In the genomic region with DNA sequence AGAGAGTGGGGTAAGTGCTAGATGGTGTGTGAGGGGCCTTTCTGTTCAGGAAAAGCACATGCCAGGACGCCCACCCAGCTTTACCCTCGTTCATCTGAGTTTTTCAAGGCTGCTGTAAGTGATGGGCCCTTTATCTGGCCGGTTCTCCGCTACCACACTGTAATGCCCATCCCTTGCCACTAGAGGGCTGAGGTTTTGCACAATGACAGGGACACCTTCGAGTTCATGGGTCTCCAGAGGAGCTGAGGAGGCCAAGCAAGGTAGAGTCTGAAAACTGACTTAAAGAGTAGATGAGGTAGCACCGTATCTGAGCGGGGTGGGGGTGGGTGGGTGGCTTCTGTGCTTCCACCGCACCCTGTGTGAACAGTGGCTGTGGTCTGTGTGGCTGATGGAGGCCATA, we compare ENCODE assay signal across 8 mouse cellular contexts. TPM values are rescaled to one million over a fixed set of nuclear protein-coding genes. Genes with fewer than 3 reads are reported as not detected.
DNase-seq lines count a peak whose midpoint lies in the region; ATAC-seq and TF ChIP-seq lines count a peak whose summit lies in the region.

No protein-coding gene starts in this region.

- no peak overlapping the region for H3K4me3 ChIP-seq in layer of hippocampus, adult 2 months
- H3K4me3 ChIP-seq in heart, postnatal 0 days (ENCODE audit: low read depth, low read length) = no peak overlapping the region
- H3K4me3 ChIP-seq in liver, adult 2 months (ENCODE audit: insufficient read depth, low read depth, low read length) = no peak overlapping the region
- H3K4me3 ChIP-seq in midbrain, postnatal 0 days (ENCODE audit: low read depth, low read length) = no peak overlapping the region

- H3K27me3 ChIP-seq in heart, postnatal 0 days (ENCODE audit: control insufficient read depth, insufficient read depth, low read length) = peaks cover 5% of the 10 kb centered on the region; the same call in 1 of the 2 replicates
- H3K27me3 ChIP-seq in liver, adult 2 months (ENCODE audit: control insufficient read depth, insufficient read depth, low read length) = no peaks in the 10 kb centered on the region
- H3K27me3 ChIP-seq in midbrain, postnatal 0 days (ENCODE audit: insufficient read depth, low read length) = no peaks in the 10 kb centered on the region

- no peak overlapping the region for H3K9ac ChIP-seq in heart, postnatal 0 days (replicated peaks; ENCODE audit: low read depth, low read length)
- no peak overlapping the region for H3K9ac ChIP-seq in liver, adult 2 months (ENCODE audit: low read depth, low read length)
- H3K9ac ChIP-seq in midbrain, postnatal 0 days (replicated peaks; ENCODE audit: low read length, poor library complexity, severe bottlenecking) = no peak overlapping the region

- WGBS in heart, postnatal 0 days = 22% methylated on average over 8 of the region's 8 CpGs
- 27% methylated on average over 8 of the region's 8 CpGs for WGBS in liver, adult 2 months
- 34% methylated on average over 8 of the region's 8 CpGs for WGBS in midbrain, postnatal 0 days

- no peak for TF ChIP-seq EP300 in heart, postnatal 0 days (IDR thresholded peaks at IDR 0.05; ENCODE audit: low read depth)

- TF ChIP-seq POLR2A in liver, adult 2 months (IDR thresholded peaks at IDR 0.05; ENCODE audit: extremely low read depth, insufficient read depth, low read length) = no peak

- ATAC-seq in heart, postnatal 0 days (ENCODE audit: insufficient read depth, low read depth) = no peak
- ATAC-seq in midbrain, postnatal 0 days (ENCODE audit: low FRiP score) = no peak

- H3K36me3 ChIP-seq in heart, postnatal 0 days (replicated peaks; ENCODE audit: control insufficient read depth, insufficient read depth, low read length) = no peaks in the 10 kb centered on the region
- no peaks in the 10 kb centered on the region for H3K36me3 ChIP-seq in liver, adult 2 months (ENCODE audit: control insufficient read depth, insufficient read depth, low read length)
- H3K36me3 ChIP-seq in midbrain, postnatal 0 days (ENCODE audit: insufficient read depth, low read length) = no peaks in the 10 kb centered on the region

- H3K4me1 ChIP-seq in heart, postnatal 0 days (ENCODE audit: control insufficient read depth, insufficient read depth) = no peaks in the 10 kb centered on the region
- H3K4me1 ChIP-seq in liver, adult 2 months (ENCODE audit: control insufficient read depth, insufficient read depth, low read length) = no peaks in the 10 kb centered on the region
- no peaks in the 10 kb centered on the region; the same call in 1 of the 2 replicates for H3K4me1 ChIP-seq in midbrain, postnatal 0 days (ENCODE audit: insufficient read depth, low read length)

- no peaks in the 10 kb centered on the region for H3K9me3 ChIP-seq in heart, postnatal 0 days (replicated peaks; ENCODE audit: control insufficient read depth, low read length)
- no peaks in the 10 kb centered on the region for H3K9me3 ChIP-seq in midbrain, postnatal 0 days (ENCODE audit: low read length)

- no peaks in the 10 kb centered on the region for H3K79me2 ChIP-seq in liver, adult 2 months (ENCODE audit: control insufficient read depth, insufficient read depth, low read length)

- peak in 1 of 2 experiments; percentile 53 for DNase-seq in layer of hippocampus, adult 2 months (ENCODE audit: low spot score in 2 of 2)
- no peak for DNase-seq in layer of hippocampus, adult 9-11 months
- DNase-seq in R1 (ENCODE audit: low read depth, low spot score) = peak; percentile 72
- peak; percentile 70 to 80 for DNase-seq in cerebellum, postnatal 25 days
- peak; percentile 17 for DNase-seq in heart, postnatal 0 days (ENCODE audit: low spot score)
- DNase-seq in liver, adult 2 months (ENCODE audit: extremely low read depth, low read depth, low spot score) = peak; percentile 25
- DNase-seq in midbrain, postnatal 0 days (ENCODE audit: low spot score) = peak; percentile 65
- peak; percentile 74 for DNase-seq in thymus, postnatal 0 days (ENCODE audit: low spot score)

- peak; percentile 82 for TF ChIP-seq CTCF in layer of hippocampus, adult 2 months (conservative IDR thresholded peaks at IDR 0.05)
- TF ChIP-seq CTCF in heart, postnatal 0 days (IDR thresholded peaks at IDR 0.05; ENCODE audit: low read depth) = peak; percentile 87
- TF ChIP-seq CTCF in liver, adult 2 months (IDR thresholded peaks at IDR 0.05; ENCODE audit: low read depth, low read length) = peak; percentile 82
- TF ChIP-seq CTCF in midbrain, postnatal 0 days (IDR thresholded peaks at IDR 0.05) = peak; percentile 82

- H3K4me2 ChIP-seq in heart, postnatal 0 days (ENCODE audit: low read depth, low read length) = no peak overlapping the region
- H3K4me2 ChIP-seq in midbrain, postnatal 0 days (ENCODE audit: low read depth, low read length, poor library complexity, severe bottlenecking) = no peak overlapping the region

- no peak overlapping the region for H3K27ac ChIP-seq in layer of hippocampus, adult 2 months
- no peak overlapping the region for H3K27ac ChIP-seq in heart, postnatal 0 days (ENCODE audit: low read depth)
- H3K27ac ChIP-seq in liver, adult 2 months (replicated peaks; ENCODE audit: insufficient read depth, low read depth, low read length) = no peak overlapping the region
- H3K27ac ChIP-seq in midbrain, postnatal 0 days (ENCODE audit: low read depth, low read length) = no peak overlapping the region

RNA-seq across cellular contexts. Expression of a gene that starts 27.2 kb away (rescaled TPM):
- 10 to 100 TPM; 68.5 to 71.3 TPM for total RNA-seq in layer of hippocampus, adult 2 months (2021)
- total RNA-seq in heart, postnatal 0 days (2014; rRNA removed; ENCODE audit: low replicate concordance) = not detected in 2 replicates
- 0.07 TPM in 1 of 2 replicates, not detected in the other for polyA plus RNA-seq in heart, postnatal 0 days (2015; fragmentation: Nextera tagmentation; extraction: Ambion mirVana)
- total RNA-seq in liver, adult 2 months (2014; rRNA removed) = not detected in 2 replicates
- polyA plus RNA-seq in liver, adult 2 months (2012; rRNA removed) = not detected in 2 replicates
- 35.7 and 40.1 TPM in 2 replicates for total RNA-seq in midbrain, postnatal 0 days (2014; rRNA removed)
- 18.8 and 22.5 TPM in 2 replicates for polyA plus RNA-seq in midbrain, postnatal 0 days (2015; fragmentation: Nextera tagmentation; extraction: Ambion mirVana)
- 0.10 TPM in 1 of 2 replicates, not detected in the other for polyA plus RNA-seq in thymus, postnatal 0 days (2015; fragmentation: Nextera tagmentation; extraction: Ambion mirVana)

Comparison
In these comparisons a context has a peak if more than half of its experiments do, and no peak if none do; other contexts are left out.
1. RNA of a gene that starts 27.2 kb away (total RNA-seq): 68.5 to 71.3 TPM in layer of hippocampus, adult 2 months and 35.7 to 40.1 TPM in midbrain, postnatal 0 days; not detected in heart, postnatal 0 days and not detected in liver, adult 2 months; every median in the first group is over 10 times any median in the second.
2. Peak in every context shown above with its lines, with median percentiles within 50 percentile points of each other: CTCF ChIP-seq.